Mouse (Mus musculus) hindbrain, embryonic 16.5 days (tissue): ENCODE data around the gene Myod1. TPM values are rescaled to one million over a fixed set of nuclear protein-coding genes. Genes with fewer than 3 reads are reported as not detected.

Experiments used
- ATAC-seq: fragments of 200-750 bp; cut with Nextera tagmentation; 2 replicates; pipeline ENCODE4 v1.8.0; 2017; ENCODE audit warnings: moderate TSS enrichment, moderate library complexity
- H3K27ac ChIP-seq: fragments of 300-500 bp; sonication (generic); 2 replicates; pipeline ENCODE4 v1.5.1; 2014; ENCODE audit warnings: low read depth, mild to moderate bottlenecking, control low read depth, low read length, moderate library complexity
- H3K27me3 ChIP-seq: fragments of 300-500 bp; sonication (generic); replicated peaks from 2 replicates; pipeline ENCODE4 v1.6.1; 2014; ENCODE audit warnings: low read length; ENCODE audit not compliant: control insufficient read depth, insufficient read depth
- H3K36me3 ChIP-seq: fragments of 300-500 bp; sonication (generic); 2 replicates; pipeline ENCODE4 v1.6.1; 2014; ENCODE audit warnings: mild to moderate bottlenecking, low read length, moderate library complexity, mixed read lengths; ENCODE audit not compliant: control insufficient read depth, insufficient read depth
- H3K4me1 ChIP-seq: fragments of 300-500 bp; sonication (generic); 2 replicates; pipeline ENCODE4 v1.6.1; 2014; ENCODE audit warnings: low read depth, low read length; ENCODE audit not compliant: control insufficient read depth, insufficient read depth
- H3K4me2 ChIP-seq: fragments of 300-500 bp; sonication (generic); 2 replicates; pipeline ENCODE4 v1.6.1; 2014; ENCODE audit warnings: mild to moderate bottlenecking, low read length, control low read depth, moderate library complexity
- H3K4me3 ChIP-seq: fragments of 300-500 bp; sonication (generic); 2 replicates; pipeline ENCODE4 v1.5.1; 2014; ENCODE audit warnings: mild to moderate bottlenecking, low read length, control low read depth, moderate library complexity
- H3K9ac ChIP-seq: fragments of 300-500 bp; sonication (generic); 2 replicates; pipeline ENCODE4 v1.6.1; 2014; ENCODE audit warnings: low read depth, mild to moderate bottlenecking, control low read depth, low read length, moderate library complexity
- H3K9me3 ChIP-seq: fragments of 300-500 bp; sonication (generic); 2 replicates; pipeline ENCODE4 v1.6.1; 2014; ENCODE audit warnings: mild to moderate bottlenecking, low read length, moderate library complexity; ENCODE audit not compliant: control insufficient read depth
- WGBS: fragments of 180-500 bp; shearing (Covaris S2); extraction: QIAGEN DNeasy Blood & Tissue Kit; methylation state at CpG from one replicate; pipeline ENCODE4 v1.1.7; 2014; 5-methylcytosine and 5-hydroxymethylcytosine counted together
- polyA plus RNA-seq: library from polyadenylated mRNA; unstranded; fragments of >200 nt; fragmentation: Nextera tagmentation; extraction: Ambion mirVana; gene quantifications from 2 replicates; pipeline ENCODE4 v1.2.1, GENCODE M21; 2015

The Myod1 gene
- polyA plus RNA-seq, 1 experiment from 2014 or later = 0.19 TPM

GRCm38 (mm10) chr7:46352748-46353147 lies 23.5 kb upstream of the Myod1 start:
- no peaks in the 10 kb centered on the region for H3K9me3 ChIP-seq
- peaks cover 4% of the 10 kb centered on the region; the same call in 1 of the 2 replicates for H3K4me1 ChIP-seq
- no peaks in the 10 kb centered on the region for H3K36me3 ChIP-seq
- no peak overlapping the region for H3K4me3 ChIP-seq
- 64% methylated on average over 2 of the region's 2 CpGs for WGBS
- no peak for ATAC-seq
- no peak overlapping the region for H3K27ac ChIP-seq
- no peak overlapping the region for H3K4me2 ChIP-seq
- H3K27me3 ChIP-seq = peaks cover 14% of the 10 kb centered on the region
- H3K9ac ChIP-seq = no peak overlapping the region

- Histone ChIP-seq H3K9ac (no peak overlapping the region), H3K4me1 (peaks cover 4% of the 10 kb centered on the region; the same call in 1 of the 2 replicates), H3K4me2 (no peak overlapping the region), H3K27ac (no peak overlapping the region), H3K36me3 (no peaks in the 10 kb centered on the region), H3K4me3 (no peak overlapping the region), H3K9me3 (no peaks in the 10 kb centered on the region), H3K27me3 (peaks cover 10% of the 10 kb centered on the region)
- WGBS = 57% methylated on average over 8 of the region's 8 CpGs
- ATAC-seq = no peak
Measured at GRCm38 (mm10) chr7:46353216-46353615, 23.1 kb upstream of the Myod1 start.

- Histone ChIP-seq H3K36me3 (no peaks in the 10 kb centered on the region), H3K9ac (no peak overlapping the region), H3K4me3 (no peak overlapping the region), H3K9me3 (no peaks in the 10 kb centered on the region), H3K4me1 (peaks cover 3% of the 10 kb centered on the region; the same call in 1 of the 2 replicates), H3K27me3 (peaks cover 4% of the 10 kb centered on the region), H3K4me2 (no peak overlapping the region), H3K27ac (no peak overlapping the region)
- 84% methylated on average over 4 of the region's 4 CpGs for WGBS
- ATAC-seq = no peak
Measured at GRCm38 (mm10) chr7:46353875-46354274, 22.4 kb upstream of the Myod1 start.

- H3K9ac ChIP-seq = no peak overlapping the region
- no peak for ATAC-seq
- no peak overlapping the region for H3K4me2 ChIP-seq
- H3K9me3 ChIP-seq = no peaks in the 10 kb centered on the region
- no peaks in the 10 kb centered on the region for H3K4me1 ChIP-seq
- no peak overlapping the region for H3K4me3 ChIP-seq
- no peaks in the 10 kb centered on the region for H3K27me3 ChIP-seq
- H3K27ac ChIP-seq = no peak overlapping the region
- no peaks in the 10 kb centered on the region for H3K36me3 ChIP-seq
Measured at GRCm38 (mm10) chr7:46361776-46362175, 14.5 kb upstream of the Myod1 start.

- H3K4me1 ChIP-seq = no peaks in the 10 kb centered on the region
- no peaks in the 10 kb centered on the region for H3K36me3 ChIP-seq
- H3K4me2 ChIP-seq = no peak overlapping the region
- no peak overlapping the region for H3K4me3 ChIP-seq
- H3K27ac ChIP-seq = no peak overlapping the region
- no peaks in the 10 kb centered on the region for H3K9me3 ChIP-seq
- no peak overlapping the region for H3K9ac ChIP-seq
- WGBS = 53% methylated on average over 5 of the region's 5 CpGs
- no peaks in the 10 kb centered on the region for H3K27me3 ChIP-seq
- no peak for ATAC-seq
Measured at GRCm38 (mm10) chr7:46364154-46364553, 12.1 kb upstream of the Myod1 start.

- Histone ChIP-seq H3K4me1 (no peaks in the 10 kb centered on the region), H3K9me3 (no peaks in the 10 kb centered on the region), H3K9ac (no peak overlapping the region), H3K27me3 (no peaks in the 10 kb centered on the region), H3K4me2 (no peak overlapping the region), H3K27ac (no peak overlapping the region), H3K36me3 (no peaks in the 10 kb centered on the region), H3K4me3 (no peak overlapping the region)
- no peak for ATAC-seq
- WGBS = 76% methylated on average over 1 of the region's 1 CpGs
Measured at GRCm38 (mm10) chr7:46365810-46366209, 10.5 kb upstream of the Myod1 start.

- no peak overlapping the region for H3K27ac ChIP-seq
- no peaks in the 10 kb centered on the region for H3K4me1 ChIP-seq
- no peaks in the 10 kb centered on the region for H3K9me3 ChIP-seq
- peaks cover 21% of the 10 kb centered on the region for H3K27me3 ChIP-seq
- H3K36me3 ChIP-seq = no peaks in the 10 kb centered on the region
- no peak overlapping the region for H3K4me3 ChIP-seq
- no peak for ATAC-seq
- WGBS = 73% methylated on average over 4 of the region's 4 CpGs
- no peak overlapping the region for H3K4me2 ChIP-seq
- H3K9ac ChIP-seq = no peak overlapping the region
Measured at GRCm38 (mm10) chr7:46371104-46371503, 5.2 kb upstream of the Myod1 start.

GRCm38 (mm10) chr7:46377008-46377346 lies 703 bp downstream of the Myod1 start:
- WGBS = under 1% methylated on average over 32 of the region's 33 CpGs
- no peaks in the 10 kb centered on the region for H3K36me3 ChIP-seq
- ATAC-seq = peak; percentile 64
- no peak overlapping the region for H3K27ac ChIP-seq
- peak overlapping the region; percentile 55 for H3K9ac ChIP-seq
- H3K4me3 ChIP-seq = peak overlapping the region; percentile 35
- H3K27me3 ChIP-seq = peaks cover 62% of the 10 kb centered on the region
- peak overlapping the region; percentile 56 for H3K4me2 ChIP-seq
- no peaks in the 10 kb centered on the region for H3K9me3 ChIP-seq
- peaks cover 15% of the 10 kb centered on the region for H3K4me1 ChIP-seq

- Histone ChIP-seq H3K9ac (no peak overlapping the region), H3K4me2 (peak overlapping the region; percentile 47), H3K27ac (no peak overlapping the region), H3K36me3 (no peaks in the 10 kb centered on the region), H3K27me3 (peaks cover 62% of the 10 kb centered on the region), H3K9me3 (no peaks in the 10 kb centered on the region), H3K4me1 (peaks cover 15% of the 10 kb centered on the region), H3K4me3 (peak overlapping the region; percentile 21; the same call in 1 of the 2 replicates)
- 4% methylated on average over 22 of the region's 22 CpGs for WGBS
- 0 out of 2 replicates have a peak, but pooled peaks have one; percentile 21 for ATAC-seq
Measured at GRCm38 (mm10) chr7:46378123-46378522, 1.8 kb downstream of the Myod1 start.

- no peak overlapping the region for H3K4me3 ChIP-seq
- H3K27ac ChIP-seq = no peak overlapping the region
- no peak overlapping the region for H3K4me2 ChIP-seq
- peaks cover 59% of the 10 kb centered on the region for H3K27me3 ChIP-seq
- H3K4me1 ChIP-seq = peaks cover 15% of the 10 kb centered on the region
- H3K36me3 ChIP-seq = no peaks in the 10 kb centered on the region
- no peaks in the 10 kb centered on the region for H3K9me3 ChIP-seq
- WGBS = 8% methylated on average over 16 of the region's 16 CpGs
- H3K9ac ChIP-seq = no peak overlapping the region
- ATAC-seq = 0 out of 2 replicates have a peak, but pooled peaks have one; percentile 25
Measured at GRCm38 (mm10) chr7:46378983-46379382, 2.7 kb downstream of the Myod1 start.
